Mouse (Mus musculus) embryonic fibroblast, embryonic 13.5 days (primary cell): ENCODE results near the gene Spag17.

Experiments used
- CTCF ChIP-seq: IDR thresholded peaks from 2 replicates; pipeline ENCODE4 v1.5.1; 2011; ENCODE audit warnings: mild to moderate bottlenecking, control low read depth, low read length, moderate library complexity, borderline replicate concordance; ENCODE audit not compliant: insufficient read depth
- POLR2A ChIP-seq: IDR thresholded peaks from 2 replicates; pipeline ENCODE4 v1.6.1; 2011; ENCODE audit warnings: low read depth, mild to moderate bottlenecking, control low read depth, low read length, moderate library complexity

DNA sequence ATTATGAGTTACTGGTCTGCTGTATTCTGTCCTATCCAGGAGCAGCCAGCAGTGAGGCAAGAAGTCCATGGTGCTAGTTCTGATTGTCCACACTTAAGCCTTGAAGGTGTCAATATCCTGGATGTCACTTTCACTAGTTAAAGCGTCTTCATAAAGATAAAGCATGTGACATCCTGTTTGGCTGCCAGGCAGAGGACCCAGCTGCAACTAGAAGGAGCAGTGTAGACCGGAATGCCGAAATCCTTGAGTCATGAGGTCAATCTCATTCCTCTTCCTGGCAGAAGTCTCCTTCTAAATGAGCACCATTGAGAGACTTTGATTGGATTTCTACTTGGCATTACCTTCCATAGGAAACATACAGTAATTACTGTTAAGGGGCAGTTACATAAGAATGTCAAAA lies 295.3 kb downstream of the Spag17 start:
- no peak for TF ChIP-seq CTCF
- no peak for TF ChIP-seq POLR2A
